Mouse (Mus musculus) brown adipose tissue, adult 24 weeks (tissue): ENCODE data around the gene Fance. TPM values are rescaled to one million over a fixed set of nuclear protein-coding genes. Genes with fewer than 3 reads are reported as not detected.

Experiments
- H3K27ac ChIP-seq: fragments of 200-500 bp; replicated peaks from 2 replicates; pipeline ENCODE4 v1.5.1; 2012; ENCODE audit warnings: low read depth, mild to moderate bottlenecking, low read length
- H3K4me1 ChIP-seq: fragments of 200-500 bp; 2 replicates; pipeline ENCODE4 v1.6.1; 2012; ENCODE audit warnings: low read length, mixed read lengths; ENCODE audit not compliant: control insufficient read depth, insufficient read depth, insufficient read length
- H3K4me3 ChIP-seq: fragments of 200-500 bp; 2 replicates; pipeline ENCODE4 v1.5.1; 2012; ENCODE audit warnings: low read depth, mild to moderate bottlenecking, low read length, moderate library complexity; ENCODE audit not compliant: insufficient read depth
- polyA plus RNA-seq: library from polyadenylated mRNA; stranded (reverse); fragments of >200 nt; gene quantifications from 2 replicates; pipeline ENCODE4 v1.2.4, GENCODE M21; 2012; ENCODE audit not compliant: missing spikeins, insufficient read depth, insufficient read length

Gene Fance
- polyA plus RNA-seq, 1 experiment, result 5.0 TPM

DNA sequence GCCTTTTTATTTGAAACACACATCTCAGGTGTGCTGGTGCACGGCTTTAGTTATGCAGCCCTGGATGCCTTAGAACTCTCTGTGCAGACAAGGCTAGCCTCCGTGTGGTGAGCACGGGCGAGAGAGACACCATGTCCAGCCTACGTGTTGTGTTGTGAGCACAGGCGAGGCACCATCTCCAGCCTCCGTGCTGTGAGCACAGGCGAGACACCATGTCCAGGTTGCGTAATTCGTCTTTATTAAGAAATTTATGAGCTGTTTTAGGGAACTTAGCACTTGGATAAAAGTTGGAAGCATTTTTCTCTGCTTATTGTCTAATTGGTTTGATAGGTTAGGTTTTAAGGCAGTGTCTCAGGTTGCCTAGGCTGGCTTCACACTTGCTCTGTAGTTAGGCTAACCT, 30.1 kb upstream of the Fance start:
- Histone ChIP-seq H3K4me1 (peaks cover 23% of the 10 kb centered on the region), H3K4me3 (no peak overlapping the region), H3K27ac (no peak overlapping the region)

- Histone ChIP-seq H3K27ac (no peak overlapping the region), H3K4me3 (no peak overlapping the region), H3K4me1 (peaks cover 4% of the 10 kb centered on the region; the same call in 1 of the 2 replicates)
Observed at GRCm38 (mm10) chr17:28286133-28286532, 27.2 kb upstream of the Fance start.

DNA sequence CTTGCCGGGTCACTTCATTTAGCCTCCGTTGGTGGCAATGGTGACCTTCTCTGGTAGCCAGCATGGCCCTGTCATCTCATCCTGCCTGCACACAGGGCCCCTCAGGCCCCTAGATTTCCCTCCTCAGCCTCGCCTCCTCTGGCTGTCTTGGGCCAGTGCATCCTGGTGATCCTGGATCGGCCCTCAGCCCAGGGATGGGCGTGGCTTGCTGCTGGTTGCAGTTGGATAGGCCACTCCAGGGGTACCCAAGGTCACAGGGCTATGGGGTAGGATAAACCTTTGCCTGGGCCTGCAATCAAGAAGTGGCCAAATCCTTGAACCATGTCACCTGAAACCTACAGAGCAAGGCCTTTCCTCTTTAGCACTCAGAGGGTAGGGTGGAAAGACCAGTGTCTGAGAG, 26.4 kb upstream of the Fance start:
- peaks cover 3% of the 10 kb centered on the region; the same call in 1 of the 2 replicates for H3K4me1 ChIP-seq
- no peak overlapping the region for H3K27ac ChIP-seq
- no peak overlapping the region for H3K4me3 ChIP-seq

- no peak overlapping the region for H3K4me3 ChIP-seq
- peaks cover 2% of the 10 kb centered on the region; the same call in 1 of the 2 replicates for H3K4me1 ChIP-seq
- no peak overlapping the region for H3K27ac ChIP-seq
Observed at GRCm38 (mm10) chr17:28287578-28287977, 25.7 kb upstream of the Fance start.

DNA sequence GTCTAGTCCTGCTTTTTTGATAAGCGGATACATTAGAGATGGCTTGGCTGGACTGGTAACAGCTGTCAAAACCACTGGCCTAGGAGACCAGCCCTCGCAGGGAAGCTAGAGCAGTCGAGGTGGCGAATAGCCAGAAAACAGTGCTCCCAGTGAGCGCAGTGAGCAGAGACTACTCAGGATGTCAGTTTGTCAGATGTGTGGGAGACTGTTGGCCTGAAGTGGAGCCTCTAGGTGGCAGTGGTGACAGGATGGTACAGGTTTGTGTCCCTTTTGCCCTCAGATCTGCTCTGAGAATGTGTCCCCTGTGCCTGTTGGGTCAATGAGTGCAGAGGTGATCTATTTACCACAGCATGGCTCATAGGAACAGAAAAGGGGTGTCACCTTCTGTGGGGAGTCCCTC, 25.3 kb upstream of the Fance start:
- peaks cover 2% of the 10 kb centered on the region; the same call in 1 of the 2 replicates for H3K4me1 ChIP-seq
- H3K4me3 ChIP-seq, result no peak overlapping the region
- H3K27ac ChIP-seq, result no peak overlapping the region

- Histone ChIP-seq H3K4me3 (no peak overlapping the region), H3K27ac (no peak overlapping the region), H3K4me1 (no peaks in the 10 kb centered on the region; the same call in 1 of the 2 replicates)
Observed at GRCm38 (mm10) chr17:28290262-28290661, 23.1 kb upstream of the Fance start.

DNA sequence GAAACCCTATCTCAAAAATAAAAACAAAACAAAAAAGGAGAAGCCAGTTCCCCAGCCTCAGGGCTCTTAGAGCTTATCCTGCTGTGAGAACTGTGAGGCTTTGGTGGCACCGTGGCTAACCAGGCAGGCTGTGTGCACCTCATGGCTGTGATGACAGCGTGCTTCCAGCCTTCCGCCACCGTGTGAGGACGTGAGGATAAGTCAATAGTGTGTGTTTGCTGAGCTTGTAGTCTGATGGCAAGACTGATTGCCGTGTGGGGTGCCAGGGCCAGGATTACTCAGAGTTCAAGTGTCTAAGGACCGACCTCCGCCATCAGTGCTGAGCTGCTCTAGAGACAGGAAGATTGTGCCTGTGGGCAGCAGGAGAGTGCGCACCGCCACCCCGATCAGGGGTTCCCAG, 22.6 kb upstream of the Fance start:
- H3K27ac ChIP-seq, result no peak overlapping the region
- no peaks in the 10 kb centered on the region; the same call in 1 of the 2 replicates for H3K4me1 ChIP-seq
- no peak overlapping the region for H3K4me3 ChIP-seq

GRCm38 (mm10) chr17:28291346-28291745, 22.0 kb upstream of the Fance start:
- no peak overlapping the region for H3K4me3 ChIP-seq
- H3K27ac ChIP-seq, result no peak overlapping the region
- no peaks in the 10 kb centered on the region; the same call in 1 of the 2 replicates for H3K4me1 ChIP-seq

GRCm38 (mm10) chr17:28293716-28294115, 19.6 kb upstream of the Fance start:
- Histone ChIP-seq H3K4me1 (no peaks in the 10 kb centered on the region; the same call in 1 of the 2 replicates), H3K27ac (no peak overlapping the region), H3K4me3 (no peak overlapping the region)

DNA sequence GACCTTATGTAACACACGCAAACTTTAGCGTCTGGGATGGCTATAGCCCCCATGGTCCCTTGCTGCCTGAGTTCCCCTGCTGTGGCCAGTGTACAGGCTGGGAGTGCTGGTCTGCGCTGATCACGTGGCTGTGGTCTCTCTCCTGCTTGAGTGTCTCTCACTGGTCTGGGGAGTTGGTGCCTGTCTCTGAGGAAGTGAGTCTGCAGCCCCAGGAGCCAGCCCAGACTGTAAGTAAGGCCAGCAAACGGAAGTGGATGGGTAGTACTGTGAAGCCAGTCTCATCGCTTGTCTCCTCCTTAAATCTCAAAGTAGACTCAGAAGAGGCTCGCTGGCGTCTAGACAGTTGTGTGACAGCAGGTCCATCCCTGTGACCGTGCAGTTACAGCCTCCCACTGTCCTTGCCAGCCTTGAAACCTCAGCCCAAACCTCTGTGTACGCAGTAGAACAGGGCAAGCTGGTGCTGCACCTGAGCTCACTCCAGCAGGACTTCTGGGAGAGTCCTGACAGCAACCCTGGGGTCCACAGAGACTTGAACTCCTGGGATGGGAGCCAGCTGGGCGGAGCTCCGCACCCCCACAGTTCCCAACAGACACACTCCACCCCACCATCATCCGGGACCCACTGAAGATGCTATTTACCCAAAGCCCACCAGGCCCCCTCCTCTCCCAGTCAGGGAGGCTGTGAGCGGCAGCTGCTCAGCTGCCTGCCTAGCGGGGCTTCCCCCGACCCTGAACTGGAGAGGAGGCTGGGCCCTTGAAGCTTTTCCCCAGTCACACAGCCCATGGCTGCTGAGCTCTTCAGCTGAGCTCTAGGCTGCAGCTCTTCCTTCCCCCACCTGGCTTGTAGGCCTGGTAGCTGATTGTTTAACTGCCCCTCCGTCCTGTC, 18.6 kb upstream of the Fance start:
- Histone ChIP-seq H3K4me3 (no peak overlapping the region), H3K27ac (no peak overlapping the region)

DNA sequence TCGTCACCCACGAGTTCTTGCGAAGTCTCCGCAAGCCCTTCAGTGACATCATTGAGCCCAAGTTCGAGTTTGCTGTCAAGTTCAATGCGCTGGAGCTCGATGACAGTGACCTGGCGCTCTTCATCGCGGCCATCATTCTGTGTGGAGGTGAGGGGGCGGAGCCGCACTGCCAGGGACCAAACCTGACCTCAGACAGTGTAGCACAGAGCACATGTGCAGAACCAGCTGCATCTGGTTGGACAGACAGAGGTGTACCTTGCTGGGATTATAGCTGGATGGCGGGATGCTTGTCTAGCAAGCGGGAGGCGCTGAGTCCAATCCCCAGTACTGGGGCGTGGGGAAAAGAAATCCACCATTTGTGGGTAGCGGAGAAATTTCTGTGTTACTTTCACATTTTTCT, 14.4 kb upstream of the Fance start:
- Histone ChIP-seq H3K27ac (no peak overlapping the region), H3K4me1 (no peaks in the 10 kb centered on the region), H3K4me3 (no peak overlapping the region)

More for the DNA sequence above, 18.6 kb upstream of the Fance start:
- no peaks in the 10 kb centered on the region; the same call in 1 of the 2 replicates for H3K4me1 ChIP-seq

DNA sequence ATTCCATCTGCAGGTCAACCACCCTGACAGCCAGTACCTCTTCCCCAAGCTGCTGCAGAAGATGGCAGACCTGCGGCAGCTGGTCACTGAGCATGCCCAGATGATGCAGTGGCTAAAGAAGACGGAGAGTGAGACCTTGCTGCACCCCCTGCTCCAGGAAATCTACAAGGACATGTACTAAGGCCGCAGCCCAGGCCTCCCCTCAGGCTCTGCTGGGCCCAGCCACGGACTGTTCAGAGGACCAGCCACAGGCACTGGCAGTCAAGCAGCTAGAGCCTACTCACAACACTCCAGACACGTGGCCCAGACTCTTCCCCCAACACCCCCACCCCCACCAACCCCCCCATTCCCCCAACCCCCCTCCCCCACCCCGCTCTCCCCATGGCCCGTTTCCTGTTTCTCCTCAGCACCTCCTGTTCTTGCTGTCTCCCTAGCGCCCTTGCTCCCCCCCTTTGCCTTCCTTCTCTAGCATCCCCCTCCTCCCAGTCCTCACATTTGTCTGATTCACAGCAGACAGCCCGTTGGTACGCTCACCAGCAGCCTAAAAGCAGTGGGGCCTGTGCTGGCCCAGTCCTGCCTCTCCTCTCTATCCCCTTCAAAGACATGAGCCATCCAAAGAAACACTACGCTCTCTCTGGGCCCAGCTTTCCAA, 13.5 kb upstream of the Fance start:
- Histone ChIP-seq H3K4me1 (no peaks in the 10 kb centered on the region), H3K27ac (0 out of 2 replicates have a peak overlapping the region, but pooled peaks have one; percentile 39), H3K4me3 (no peak overlapping the region)

GRCm38 (mm10) chr17:28300323-28300722, 13.0 kb upstream of the Fance start:
- Histone ChIP-seq H3K27ac (0 out of 2 replicates have a peak overlapping the region, but pooled peaks have one; percentile 39), H3K4me1 (no peaks in the 10 kb centered on the region), H3K4me3 (no peak overlapping the region)

GRCm38 (mm10) chr17:28300850-28301249, 12.5 kb upstream of the Fance start:
- Histone ChIP-seq H3K27ac (no peak overlapping the region), H3K4me3 (no peak overlapping the region), H3K4me1 (no peaks in the 10 kb centered on the region)

DNA sequence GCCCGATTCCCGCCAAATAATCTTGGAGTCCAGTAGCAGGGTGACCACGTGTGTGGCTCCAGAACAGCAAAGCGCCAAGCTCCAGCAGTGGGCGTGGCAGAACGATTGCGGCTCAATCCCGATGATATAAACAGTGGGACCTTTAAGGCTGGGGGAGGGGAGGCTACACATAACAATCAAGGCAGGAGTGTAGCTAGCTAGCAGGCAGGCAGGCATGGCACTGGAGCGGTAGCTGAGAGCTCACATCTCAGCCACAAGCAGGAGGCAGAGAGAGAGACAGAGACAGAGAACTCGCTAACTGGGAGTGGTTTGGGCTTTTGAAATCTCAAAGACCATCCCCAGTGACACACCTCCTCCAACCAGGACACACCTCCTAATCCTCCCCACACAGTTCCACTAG, 8.1 kb upstream of the Fance start:
- Histone ChIP-seq H3K4me3 (no peak overlapping the region), H3K4me1 (no peaks in the 10 kb centered on the region), H3K27ac (no peak overlapping the region)
